Mouse (Mus musculus) spleen, adult 10 weeks (tissue): ENCODE measurements around the gene D11Wsu47e. TPM values are rescaled to one million over a fixed set of nuclear protein-coding genes. Genes with fewer than 3 reads are reported as not detected.

ENCODE experiments used
- polyA plus RNA-seq: library from polyadenylated mRNA; stranded (reverse); fragments of 350-450 nt; fragmentation: Illumina TruSeq; extraction: RNeasy Lipid Tissue Mini Kit (QIAGEN cat#74804); gene quantifications from one replicate; pipeline ENCODE4 v1.2.3, GENCODE M21; 2015; ENCODE audit warnings: low replicate concordance; ENCODE audit not compliant: insufficient read depth

The D11Wsu47e gene
- polyA plus RNA-seq = 24.3 TPM

DNA sequence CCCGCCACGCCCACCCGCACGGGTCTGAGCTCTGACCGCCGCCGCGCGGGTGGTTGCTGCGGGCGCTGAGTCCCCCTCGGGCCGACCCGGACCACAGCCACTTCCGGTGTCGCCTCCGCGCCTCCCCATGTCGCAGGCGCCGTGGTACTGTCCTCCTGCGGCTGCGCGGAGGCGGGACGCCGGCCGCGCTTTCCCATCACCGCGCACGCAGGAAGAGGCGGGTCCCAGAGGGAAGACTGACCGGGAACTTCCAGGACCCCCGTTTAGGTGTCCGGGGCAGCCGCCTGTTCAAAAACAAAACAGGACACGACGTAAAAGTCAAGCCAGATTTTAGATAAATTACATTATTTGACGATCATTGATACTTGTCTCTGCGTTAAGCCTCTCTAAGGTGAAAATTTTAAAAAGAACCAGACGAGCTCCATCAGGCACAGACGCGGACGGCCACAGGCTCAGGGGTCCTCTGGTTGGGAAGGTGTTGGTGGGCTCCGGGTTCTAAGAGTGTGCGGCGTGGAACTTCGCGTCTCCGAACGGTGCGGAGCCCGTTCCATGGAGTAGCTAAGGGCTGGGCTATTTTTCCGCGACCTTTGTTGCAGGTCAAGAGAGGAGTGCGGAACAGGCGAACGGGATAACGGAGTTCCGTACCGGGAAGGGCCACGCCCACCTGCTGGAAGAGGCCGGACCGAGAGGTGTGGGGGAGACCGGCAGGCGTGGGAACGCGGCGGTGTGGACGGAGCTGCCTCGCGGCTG lies at the start of gene D11Wsu47e, which contains the start of gene Fam104a:
Gene D11Wsu47e (plus strand): TSS at position 456 of the 750 bp plus-strand sequence.
Gene Fam104a (minus strand): TSS at position 199 of the 750 bp plus-strand sequence.

DNA sequence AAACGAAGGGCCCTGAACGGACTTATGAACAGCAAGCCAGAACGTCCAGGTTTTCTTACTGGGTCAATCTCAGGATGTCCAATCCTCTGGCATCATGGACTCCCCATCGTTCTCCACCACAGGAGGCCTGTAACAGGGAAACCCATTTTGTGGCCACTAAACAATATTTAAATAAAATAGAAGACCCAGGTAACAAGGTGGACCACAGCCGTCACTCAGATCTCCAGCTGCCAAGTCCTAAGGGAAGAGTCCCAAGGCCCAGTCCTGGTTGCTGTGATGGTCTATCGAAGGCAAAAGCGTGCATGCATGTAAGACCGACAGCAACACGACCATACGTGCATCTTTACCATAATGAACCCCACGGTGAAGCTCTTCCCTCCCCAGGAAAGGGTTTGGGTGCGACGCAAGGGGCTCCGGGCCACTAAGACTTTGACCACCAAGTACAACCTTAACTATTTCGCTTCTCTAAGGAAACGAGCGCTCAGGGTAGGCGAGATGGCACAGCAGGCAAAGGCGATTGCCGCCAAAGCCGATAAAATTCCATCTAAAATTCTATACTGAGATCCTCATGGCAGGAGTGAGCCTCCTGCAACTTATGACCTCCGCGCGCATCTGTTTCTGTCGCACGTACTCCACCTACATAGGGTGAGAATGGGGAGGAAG lies 35.4 kb upstream of the D11Wsu47e start, which contains the start of gene Cog1:
Gene Cog1 (plus strand): TSS at position 480 of the 663 bp plus-strand sequence.

DNA sequence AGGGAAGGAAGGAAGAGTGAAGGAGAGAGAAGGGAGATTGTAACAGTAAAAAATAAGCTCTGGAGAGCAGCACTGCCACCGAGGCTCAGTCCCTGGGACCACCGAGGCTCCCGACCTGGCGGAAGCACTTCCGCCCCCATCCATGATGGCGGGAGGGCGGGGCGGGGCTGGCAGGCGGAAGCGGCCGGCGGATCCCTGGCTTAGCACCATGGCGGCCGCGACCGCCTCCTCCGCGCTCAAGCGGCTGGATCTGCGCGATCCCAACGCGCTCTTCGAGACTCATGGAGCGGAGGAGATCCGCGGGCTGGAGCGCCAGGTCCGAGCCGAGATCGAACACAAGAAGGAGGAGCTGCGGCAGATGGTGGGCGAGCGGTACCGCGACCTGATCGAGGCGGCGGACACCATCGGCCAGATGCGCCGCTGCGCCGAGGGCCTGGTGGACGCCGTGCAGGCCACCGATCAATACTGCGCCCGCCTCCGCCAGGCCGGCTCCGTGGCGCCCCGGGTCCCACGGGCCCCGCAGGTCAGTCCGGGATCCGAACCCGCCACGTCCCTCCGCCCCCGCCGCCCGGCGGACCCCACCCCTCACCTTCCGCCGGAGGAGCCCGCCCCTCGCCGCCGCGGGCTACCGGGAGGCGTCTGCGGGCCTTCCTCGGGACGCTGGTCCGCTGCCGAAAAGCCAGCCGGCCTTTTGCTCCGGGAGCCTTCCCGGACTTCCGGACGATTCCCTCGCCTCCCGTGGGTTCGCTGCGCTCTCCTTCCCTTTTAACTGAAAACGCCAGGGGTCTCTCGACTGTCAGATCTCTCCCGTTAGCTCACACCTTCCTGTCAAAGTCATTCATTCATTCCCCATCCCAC lies 34.6 kb upstream of the D11Wsu47e start, which contains the start of gene Slc39a11:
Gene Slc39a11 (minus strand): TSS at position 727 of the 858 bp plus-strand sequence.

DNA sequence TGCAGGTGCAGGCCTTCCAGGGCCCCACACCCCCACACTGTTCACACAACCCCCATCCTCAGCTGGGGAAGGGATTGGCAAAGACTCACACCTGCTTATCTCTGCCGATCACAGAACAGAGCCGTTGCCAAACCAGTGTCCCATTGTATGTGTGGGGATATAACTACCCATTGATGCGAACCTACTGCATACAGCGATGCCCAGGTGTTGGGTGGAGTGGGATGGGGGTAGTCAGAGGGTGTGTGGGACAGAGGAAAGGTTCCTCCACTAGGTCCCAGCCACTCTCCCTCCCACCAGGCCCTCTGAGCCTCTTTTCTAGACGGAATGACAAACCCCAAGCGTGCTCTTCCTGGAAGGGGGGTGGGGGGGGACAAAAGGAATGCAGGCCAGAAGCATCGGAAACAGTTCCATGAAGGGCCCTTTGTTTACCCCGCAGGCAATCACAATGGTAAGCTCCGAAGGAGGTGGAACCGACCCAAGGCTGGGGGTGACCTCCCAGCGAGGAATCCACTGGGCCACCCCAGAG lies 25.6 kb downstream of the D11Wsu47e start, which contains the start of gene Cpsf4l:
Gene Cpsf4l (minus strand): TSS at position 287 of the 526 bp plus-strand sequence.

Other genes starting within 250 kb of the D11Wsu47e start
- not detected for gene Sstr2, start 65.1 kb upstream of the D11Wsu47e start, polyA plus RNA-seq
- gene Cog1, start 35.2 kb upstream of the D11Wsu47e start, polyA plus RNA-seq = 25.7 TPM
- 7.6 TPM for gene Slc39a11, start 34.3 kb upstream of the D11Wsu47e start, polyA plus RNA-seq
- gene Fam104a, start 257 bp upstream of the D11Wsu47e start, polyA plus RNA-seq = 17.9 TPM
- not detected for gene Cpsf4l, start 25.6 kb downstream of the D11Wsu47e start, polyA plus RNA-seq
- gene Cdc42ep4, start 67.5 kb downstream of the D11Wsu47e start, polyA plus RNA-seq = 7.2 TPM